Mouse (Mus musculus): ENCODE data around the gene Gm5726.
"Not testable (repeated sequence)": the region's sequence is repeated elsewhere in the genome, so short reads cannot be mapped to it uniquely, and the experiment has no call there.

Gene Gm5726

GRCm38 (mm10) chr7:20545657-20546056 lies at the start of gene Gm5726:
TSS of gene Gm5726 (minus strand) at chr7:20545757.
- in situ Hi-C loops (cut with MboI, MseI), result not testable (repeated sequence)

GRCm38 (mm10) chr7:20576141-20576540 lies 30.6 kb upstream of the Gm5726 start, which contains the start of gene Gm4141:
TSS of gene Gm4141 (minus strand) at chr7:20576241.
- in situ Hi-C loops (cut with MboI, MseI), result not testable (repeated sequence)

GRCm38 (mm10) chr7:20533537-20533936 lies 12.0 kb downstream of the Gm5726 start, which contains the start of gene Vmn1r104:
TSS of gene Vmn1r104 (plus strand) at chr7:20533837.
- in situ Hi-C loops (cut with MboI, MseI), result not testable (repeated sequence)

- in situ Hi-C loops (cut with MboI, MseI), result not testable (repeated sequence)
These were observed 35.1 kb downstream of the Gm5726 start, which contains the start of gene Vmn1r103 for GRCm38 (mm10) chr7:20510434-20510833. TSS of gene Vmn1r103 (minus strand) at chr7:20510534.

Measured in T-helper 2 cell (primary cell).